Mouse (Mus musculus): ENCODE measurements around the gene Pck2. TPM values are rescaled to one million over a fixed set of nuclear protein-coding genes. Genes with fewer than 3 reads are reported as not detected.

Pck2 gene
- polyA plus RNA-seq, 1 experiment = 27.2 TPM

GRCm38 (mm10) chr14:55524062-55524461 lies 16.0 kb upstream of the Pck2 start:
- Histone ChIP-seq H3K27ac (ENCODE audit: insufficient read depth, low read length) (no peak overlapping the region), H3K4me3 (ENCODE audit: insufficient read depth, low read length) (no peak overlapping the region)
- TF ChIP-seq POLR2A (IDR thresholded peaks at IDR 0.05; ENCODE audit: extremely low read depth, insufficient read depth, low read length) (no peak), CTCF (IDR thresholded peaks at IDR 0.05; ENCODE audit: extremely low read depth, insufficient read depth, low read length) (no peak)

DNA sequence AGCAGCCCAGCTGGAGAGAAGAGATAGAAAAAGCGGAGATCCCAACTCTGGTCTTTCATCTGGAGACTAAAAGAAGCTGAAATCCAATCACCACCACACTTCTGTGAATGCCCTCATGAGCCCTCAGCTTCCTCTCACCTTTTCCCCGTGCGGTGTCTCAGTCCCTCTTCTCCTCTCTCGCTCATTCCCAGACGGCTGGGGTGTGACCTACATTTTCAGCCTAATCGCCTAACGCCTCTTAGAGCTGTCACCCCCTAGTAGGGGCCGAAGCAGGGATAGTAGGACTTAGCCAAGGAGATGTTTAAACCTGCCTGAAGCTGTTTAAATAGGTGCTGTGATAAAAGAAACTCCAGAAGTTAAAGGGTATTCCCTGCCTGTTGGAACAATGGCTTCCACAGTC lies 15.3 kb upstream of the Pck2 start, which contains the start of gene Nrl:
Gene Nrl, minus strand, starts transcription at position 197 of the 400 bp plus-strand sequence.
- H3K4me3 ChIP-seq (ENCODE audit: insufficient read depth, low read length) = no peak within 1 kb of the TSS
- TF ChIP-seq CTCF (IDR thresholded peaks at IDR 0.05; ENCODE audit: extremely low read depth, insufficient read depth, low read length) = no peak
- TF ChIP-seq POLR2A (IDR thresholded peaks at IDR 0.05; ENCODE audit: extremely low read depth, insufficient read depth, low read length) = no peak

More at GRCm38 (mm10) chr14:55524062-55524461, 16.0 kb upstream of the Pck2 start:
- peaks cover 7% of the 10 kb centered on the region for H3K4me1 ChIP-seq (ENCODE audit: control insufficient read depth, insufficient read depth, low read length)

GRCm38 (mm10) chr14:55526674-55527073 lies 13.4 kb upstream of the Pck2 start:
- TF ChIP-seq POLR2A (IDR thresholded peaks at IDR 0.05; ENCODE audit: extremely low read depth, insufficient read depth, low read length) (no peak), CTCF (IDR thresholded peaks at IDR 0.05; ENCODE audit: extremely low read depth, insufficient read depth, low read length) (no peak)
- no peak overlapping the region for H3K4me3 ChIP-seq (ENCODE audit: insufficient read depth, low read length)
- H3K4me1 ChIP-seq (ENCODE audit: control insufficient read depth, insufficient read depth, low read length) = no peaks in the 10 kb centered on the region
- no peak overlapping the region for H3K27ac ChIP-seq (ENCODE audit: insufficient read depth, low read length)

More for the DNA sequence above, 15.3 kb upstream of the Pck2 start, which contains the start of gene Nrl:
- Histone ChIP-seq H3K4me1 (ENCODE audit: control insufficient read depth, insufficient read depth, low read length) (peaks cover 2% of the 10 kb centered on the region), H3K27ac (ENCODE audit: insufficient read depth, low read length) (no peak within 1 kb of the TSS)

GRCm38 (mm10) chr14:55527940-55528339 lies 12.1 kb upstream of the Pck2 start:
- TF ChIP-seq CTCF (IDR thresholded peaks at IDR 0.05; ENCODE audit: extremely low read depth, insufficient read depth, low read length) (peak; percentile 48), POLR2A (IDR thresholded peaks at IDR 0.05; ENCODE audit: extremely low read depth, insufficient read depth, low read length) (no peak)
- no peaks in the 10 kb centered on the region for H3K4me1 ChIP-seq (ENCODE audit: control insufficient read depth, insufficient read depth, low read length)
- no peak overlapping the region for H3K27ac ChIP-seq (ENCODE audit: insufficient read depth, low read length)
- no peak overlapping the region for H3K4me3 ChIP-seq (ENCODE audit: insufficient read depth, low read length)

DNA sequence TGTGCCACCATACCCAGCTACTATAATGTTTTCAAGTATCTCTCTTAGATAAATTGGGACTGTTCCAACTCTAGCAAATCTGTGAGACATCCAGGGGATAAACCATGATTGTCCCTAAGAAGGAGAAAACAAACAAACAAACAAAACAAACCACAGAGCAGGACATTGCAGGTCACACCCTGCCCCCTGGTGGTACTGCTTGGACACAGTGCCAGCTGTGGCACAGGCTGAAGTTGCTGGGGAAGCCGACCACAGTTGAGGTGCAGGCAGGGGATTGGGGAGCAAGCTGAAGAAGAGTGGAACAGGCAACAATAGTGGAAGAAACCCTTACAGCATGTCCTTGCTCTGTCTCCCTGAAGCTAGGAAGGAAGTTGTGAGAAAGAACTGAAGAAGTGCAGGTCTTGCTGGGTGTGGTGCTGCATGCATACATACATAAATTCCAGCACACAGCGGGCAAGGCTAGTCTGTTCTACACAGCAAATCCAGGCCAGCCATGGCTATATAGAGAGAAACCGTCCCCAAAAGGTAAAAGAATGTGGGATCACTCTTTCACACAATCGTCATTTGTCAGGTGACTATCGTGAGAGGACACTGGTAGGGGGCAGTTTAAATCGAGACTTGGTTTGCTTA lies 3.8 kb upstream of the Pck2 start:
- Histone ChIP-seq H3K27ac (ENCODE audit: insufficient read depth, low read length) (no peak overlapping the region), H3K4me3 (ENCODE audit: insufficient read depth, low read length) (no peak overlapping the region), H3K4me1 (ENCODE audit: control insufficient read depth, insufficient read depth, low read length) (no peaks in the 10 kb centered on the region)
- TF ChIP-seq POLR2A (IDR thresholded peaks at IDR 0.05; ENCODE audit: extremely low read depth, insufficient read depth, low read length) = no peak
- TF ChIP-seq CTCF (IDR thresholded peaks at IDR 0.05; ENCODE audit: extremely low read depth, insufficient read depth, low read length) = peak; percentile 72

GRCm38 (mm10) chr14:55540787-55541321 lies 788 bp downstream of the Pck2 start:
- H3K4me3 ChIP-seq (ENCODE audit: insufficient read depth, low read length) = peak overlapping the region; percentile 63

DNA sequence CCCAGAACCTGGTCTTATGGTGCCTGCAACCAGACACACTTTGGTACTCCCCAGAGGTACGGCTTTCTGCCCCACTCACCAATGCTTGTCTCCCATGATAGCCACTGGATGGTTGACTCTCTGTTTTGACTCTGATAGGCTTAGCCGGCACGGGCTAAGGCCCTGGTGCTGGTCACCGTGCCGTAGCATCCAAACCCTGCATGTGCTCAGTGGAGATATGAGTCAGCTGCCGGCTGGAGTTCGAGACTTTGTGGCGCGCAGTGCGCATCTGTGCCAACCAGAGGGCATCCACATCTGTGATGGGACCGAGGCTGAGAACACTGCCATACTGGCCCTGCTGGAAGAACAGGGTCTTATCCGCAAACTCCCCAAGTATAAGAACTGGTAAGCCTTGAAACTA lies 2.2 kb downstream of the Pck2 start:
- 0 out of 2 replicates have a peak, but pooled peaks cover 3% of the 10 kb centered on the region for H3K4me1 ChIP-seq (ENCODE audit: control insufficient read depth, insufficient read depth, low read length)
- TF ChIP-seq POLR2A (IDR thresholded peaks at IDR 0.05; ENCODE audit: extremely low read depth, insufficient read depth, low read length) = no peak
- no peak for TF ChIP-seq CTCF (IDR thresholded peaks at IDR 0.05; ENCODE audit: extremely low read depth, insufficient read depth, low read length)
- no peak overlapping the region for H3K27ac ChIP-seq (ENCODE audit: insufficient read depth, low read length)
- H3K4me3 ChIP-seq (ENCODE audit: insufficient read depth, low read length) = no peak overlapping the region

More at GRCm38 (mm10) chr14:55540787-55541321, 788 bp downstream of the Pck2 start:
- Histone ChIP-seq H3K27ac (ENCODE audit: insufficient read depth, low read length) (peak overlapping the region; percentile 54), H3K4me1 (ENCODE audit: control insufficient read depth, insufficient read depth, low read length) (0 out of 2 replicates have a peak, but pooled peaks cover 3% of the 10 kb centered on the region)
- TF ChIP-seq CTCF (IDR thresholded peaks at IDR 0.05; ENCODE audit: extremely low read depth, insufficient read depth, low read length) (no peak), POLR2A (IDR thresholded peaks at IDR 0.05; ENCODE audit: extremely low read depth, insufficient read depth, low read length) (peak; percentile 25; the same call in 1 of the 2 replicates)

DNA sequence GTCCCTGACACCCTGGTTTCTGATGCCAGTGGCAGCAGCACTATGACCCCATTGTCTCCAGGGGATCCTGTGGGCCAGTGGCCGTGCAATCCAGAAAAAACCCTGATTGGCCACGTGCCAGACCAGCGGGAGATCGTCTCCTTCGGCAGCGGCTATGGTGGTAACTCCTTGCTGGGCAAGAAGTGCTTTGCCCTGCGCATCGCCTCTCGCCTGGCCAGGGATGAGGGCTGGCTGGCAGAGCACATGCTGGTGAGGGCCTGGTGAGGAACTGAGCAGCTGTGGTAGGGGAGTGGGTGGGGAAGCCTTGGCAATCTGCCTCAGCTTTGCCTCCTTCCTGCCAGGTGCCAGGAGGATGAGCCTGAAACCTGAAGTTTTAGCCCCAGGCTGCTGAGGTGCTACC lies 4.3 kb downstream of the Pck2 start:
- Histone ChIP-seq H3K27ac (ENCODE audit: insufficient read depth, low read length) (no peak overlapping the region), H3K4me3 (ENCODE audit: insufficient read depth, low read length) (no peak overlapping the region), H3K4me1 (ENCODE audit: control insufficient read depth, insufficient read depth, low read length) (0 out of 2 replicates have a peak, but pooled peaks cover 3% of the 10 kb centered on the region)
- TF ChIP-seq CTCF (IDR thresholded peaks at IDR 0.05; ENCODE audit: extremely low read depth, insufficient read depth, low read length) = no peak
- TF ChIP-seq POLR2A (IDR thresholded peaks at IDR 0.05; ENCODE audit: extremely low read depth, insufficient read depth, low read length) = no peak

DNA sequence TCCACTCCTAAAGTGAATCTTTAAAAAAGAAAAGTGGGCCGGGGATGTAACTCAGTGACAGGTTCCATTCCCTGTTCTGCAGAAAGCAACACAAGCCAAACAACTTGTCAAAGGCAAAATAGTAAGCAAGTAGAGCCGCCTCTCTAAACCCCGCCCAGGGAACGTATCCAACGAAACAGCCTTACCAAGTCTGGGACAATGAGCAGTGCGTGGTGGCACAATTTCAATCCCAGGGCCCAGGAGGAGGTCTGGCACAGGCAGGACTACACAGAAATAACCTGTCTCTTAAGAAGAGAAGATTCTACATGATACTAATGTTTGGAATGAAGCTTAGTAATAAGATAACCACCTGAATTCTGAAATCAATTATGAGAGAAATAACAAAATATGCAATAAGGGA lies 10.1 kb downstream of the Pck2 start:
- TF ChIP-seq CTCF (IDR thresholded peaks at IDR 0.05; ENCODE audit: extremely low read depth, insufficient read depth, low read length) = no peak
- TF ChIP-seq POLR2A (IDR thresholded peaks at IDR 0.05; ENCODE audit: extremely low read depth, insufficient read depth, low read length) = no peak
- Histone ChIP-seq H3K4me3 (ENCODE audit: insufficient read depth, low read length) (no peak overlapping the region), H3K27ac (ENCODE audit: insufficient read depth, low read length) (no peak overlapping the region), H3K4me1 (ENCODE audit: control insufficient read depth, insufficient read depth, low read length) (no peaks in the 10 kb centered on the region)

- no peak overlapping the region for H3K4me3 ChIP-seq (ENCODE audit: insufficient read depth, low read length)
- H3K4me1 ChIP-seq (ENCODE audit: control insufficient read depth, insufficient read depth, low read length) = no peaks in the 10 kb centered on the region
- no peak for TF ChIP-seq POLR2A (IDR thresholded peaks at IDR 0.05; ENCODE audit: extremely low read depth, insufficient read depth, low read length)
- TF ChIP-seq CTCF (IDR thresholded peaks at IDR 0.05; ENCODE audit: extremely low read depth, insufficient read depth, low read length) = no peak
- H3K27ac ChIP-seq (ENCODE audit: insufficient read depth, low read length) = no peak overlapping the region
Measured at GRCm38 (mm10) chr14:55551347-55551746, 11.3 kb downstream of the Pck2 start.
